Mouse (Mus musculus): ENCODE measurements around the gene 4933411K16Rik. TPM values are rescaled to one million over a fixed set of nuclear protein-coding genes. Genes with fewer than 3 reads are reported as not detected.

4933411K16Rik gene
- polyA plus RNA-seq, 1 experiment from 2014 or later: not detected

DNA sequence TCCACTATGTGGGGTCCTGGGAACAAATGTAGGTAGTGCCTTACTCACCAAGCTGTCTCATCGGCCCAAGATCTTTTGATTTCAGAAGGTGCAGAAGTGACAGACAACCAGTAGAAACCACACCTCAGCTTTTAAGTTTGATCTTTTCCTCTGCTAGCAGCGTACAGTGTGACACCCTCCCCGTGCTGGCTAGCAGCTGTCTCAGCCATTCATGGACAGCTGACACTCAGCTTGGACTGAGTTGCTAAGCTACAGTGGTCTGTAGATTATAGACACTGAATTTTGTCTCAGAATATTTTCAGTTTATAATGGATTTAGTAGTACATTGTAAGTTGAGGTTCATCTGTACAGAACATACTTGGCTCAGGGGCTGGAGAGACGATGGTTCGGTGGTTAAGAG lies 20.9 kb upstream of the 4933411K16Rik start:
- H3K27me3 ChIP-seq (ENCODE audit: control insufficient read depth, insufficient read depth, low read length): no peaks in the 10 kb centered on the region
- H3K9me3 ChIP-seq (ENCODE audit: control insufficient read depth, low read length): no peaks in the 10 kb centered on the region
- H3K9ac ChIP-seq (replicated peaks; ENCODE audit: low read length): no peak overlapping the region
- no peak for ATAC-seq (ENCODE audit: low FRiP score, low TSS enrichment)
- no peak overlapping the region for H3K27ac ChIP-seq (replicated peaks; ENCODE audit: low read depth, low read length)
- DNase-seq: no peak
- no peaks in the 10 kb centered on the region for H3K4me1 ChIP-seq (ENCODE audit: control insufficient read depth, insufficient read depth, low read length)
- H3K36me3 ChIP-seq (ENCODE audit: control insufficient read depth, insufficient read depth, low read length): no peaks in the 10 kb centered on the region
- no peak overlapping the region for H3K4me2 ChIP-seq (ENCODE audit: low read length)
- WGBS: 88% methylated on average over 5 of the region's 5 CpGs
- H3K4me3 ChIP-seq (replicated peaks; ENCODE audit: low read depth, low read length): no peak overlapping the region

DNA sequence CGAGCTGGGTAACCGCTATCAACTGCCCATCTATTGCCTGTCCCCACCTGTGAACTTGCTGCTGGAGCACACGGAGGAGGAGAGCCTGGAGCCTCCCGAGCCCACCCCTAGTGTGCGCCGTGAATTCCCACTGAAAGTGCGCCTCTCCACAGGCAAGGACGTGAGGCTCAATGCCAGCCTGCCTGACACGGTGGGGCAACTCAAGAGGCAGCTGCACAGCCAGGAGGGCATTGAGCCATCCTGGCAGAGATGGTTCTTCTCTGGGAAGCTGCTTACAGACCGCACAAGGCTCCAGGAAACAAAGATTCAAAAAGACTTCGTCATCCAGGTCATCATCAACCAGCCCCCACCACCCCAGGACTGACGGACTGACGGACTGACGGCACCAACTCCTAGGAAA lies 18.4 kb upstream of the 4933411K16Rik start:
- no peaks in the 10 kb centered on the region for H3K9me3 ChIP-seq (ENCODE audit: control insufficient read depth, low read length)
- no peak overlapping the region for H3K4me3 ChIP-seq (replicated peaks; ENCODE audit: low read depth, low read length)
- no peak overlapping the region for H3K27ac ChIP-seq (replicated peaks; ENCODE audit: low read depth, low read length)
- ATAC-seq (ENCODE audit: low FRiP score, low TSS enrichment): no peak
- H3K9ac ChIP-seq (replicated peaks; ENCODE audit: low read length): no peak overlapping the region
- H3K4me2 ChIP-seq (ENCODE audit: low read length): no peak overlapping the region
- 81% methylated on average over 14 of the region's 14 CpGs for WGBS
- DNase-seq: no peak
- H3K27me3 ChIP-seq (ENCODE audit: control insufficient read depth, insufficient read depth, low read length): no peaks in the 10 kb centered on the region
- no peaks in the 10 kb centered on the region for H3K4me1 ChIP-seq (ENCODE audit: control insufficient read depth, insufficient read depth, low read length)
- H3K36me3 ChIP-seq (ENCODE audit: control insufficient read depth, insufficient read depth, low read length): no peaks in the 10 kb centered on the region

DNA sequence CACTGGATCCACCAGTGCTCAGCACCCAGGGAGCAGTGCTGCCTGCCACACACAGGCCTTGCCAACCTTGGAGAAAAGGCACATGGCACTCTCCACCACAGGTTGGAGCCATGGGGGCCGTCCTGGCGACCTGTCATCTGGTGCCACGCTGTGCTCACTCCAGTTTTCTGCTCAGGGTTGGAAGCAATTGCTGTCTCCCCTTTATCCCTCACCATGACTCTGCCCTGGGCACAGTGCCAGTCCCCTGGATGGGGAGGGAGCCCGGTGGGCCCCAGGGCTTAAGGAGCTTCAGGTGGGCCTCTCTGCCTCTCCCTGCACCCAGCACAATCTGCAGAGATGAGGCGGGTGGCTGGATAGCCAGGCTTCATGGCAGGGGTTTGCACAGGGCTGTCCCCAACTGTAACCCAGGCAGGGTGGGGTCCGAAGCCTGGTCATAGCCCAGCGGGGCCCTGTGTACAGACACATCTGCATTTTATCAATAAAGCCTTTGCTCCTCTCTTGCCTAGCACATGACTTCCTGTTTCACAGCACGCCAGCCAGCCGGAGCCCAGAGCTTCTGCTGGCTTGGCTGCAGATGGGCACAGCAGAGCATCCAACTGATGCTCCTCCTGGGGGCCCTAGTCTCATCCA lies 17.8 kb upstream of the 4933411K16Rik start:
- Histone ChIP-seq H3K9me3 (ENCODE audit: control insufficient read depth, low read length) (no peaks in the 10 kb centered on the region), H3K4me2 (ENCODE audit: low read length) (no peak overlapping the region), H3K9ac (replicated peaks; ENCODE audit: low read length) (no peak overlapping the region), H3K27ac (replicated peaks; ENCODE audit: low read depth, low read length) (no peak overlapping the region), H3K36me3 (ENCODE audit: control insufficient read depth, insufficient read depth, low read length) (no peaks in the 10 kb centered on the region), H3K4me3 (replicated peaks; ENCODE audit: low read depth, low read length) (no peak overlapping the region), H3K27me3 (ENCODE audit: control insufficient read depth, insufficient read depth, low read length) (no peaks in the 10 kb centered on the region), H3K4me1 (ENCODE audit: control insufficient read depth, insufficient read depth, low read length) (no peaks in the 10 kb centered on the region)
- ATAC-seq (ENCODE audit: low FRiP score, low TSS enrichment) (no peak), DNase-seq (no peak)
- 84% methylated on average over 9 of the region's 9 CpGs for WGBS

DNA sequence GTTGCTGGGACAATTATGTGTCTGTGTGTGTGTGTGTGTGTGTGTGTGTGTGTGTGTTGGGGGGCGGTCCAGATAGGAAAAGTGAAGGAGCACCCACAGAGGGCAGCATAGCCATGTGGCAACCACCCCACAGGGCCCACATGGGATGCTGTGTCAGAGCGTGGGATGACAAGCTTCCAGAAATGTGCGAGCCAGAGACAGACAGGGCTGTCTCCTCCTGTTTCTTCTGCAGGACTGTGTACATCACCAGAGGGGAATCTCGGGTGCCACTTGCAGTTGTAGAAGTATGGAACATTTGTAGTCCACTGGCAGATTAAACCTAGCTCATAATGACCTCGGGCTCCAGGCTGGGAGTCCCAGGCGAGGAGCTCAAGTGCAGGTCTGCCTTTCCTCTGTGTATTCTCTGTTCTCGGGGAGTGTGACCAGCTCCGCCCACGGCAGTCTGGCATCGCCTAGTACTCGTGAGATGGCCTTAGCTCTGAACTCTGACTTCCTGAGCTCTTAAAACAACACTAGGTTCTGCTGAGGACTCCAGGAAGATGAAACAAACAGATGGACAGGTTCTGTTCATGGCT lies 17.1 kb upstream of the 4933411K16Rik start:
- no peaks in the 10 kb centered on the region for H3K27me3 ChIP-seq (ENCODE audit: control insufficient read depth, insufficient read depth, low read length)
- no peak overlapping the region for H3K4me3 ChIP-seq (replicated peaks; ENCODE audit: low read depth, low read length)
- H3K27ac ChIP-seq (replicated peaks; ENCODE audit: low read depth, low read length): no peak overlapping the region
- 57% methylated on average over 11 of the region's 11 CpGs for WGBS
- DNase-seq: no peak
- H3K36me3 ChIP-seq (ENCODE audit: control insufficient read depth, insufficient read depth, low read length): no peaks in the 10 kb centered on the region
- H3K4me1 ChIP-seq (ENCODE audit: control insufficient read depth, insufficient read depth, low read length): no peaks in the 10 kb centered on the region
- H3K4me2 ChIP-seq (ENCODE audit: low read length): no peak overlapping the region
- no peaks in the 10 kb centered on the region for H3K9me3 ChIP-seq (ENCODE audit: control insufficient read depth, low read length)
- H3K9ac ChIP-seq (replicated peaks; ENCODE audit: low read length): no peak overlapping the region
- 0 out of 2 replicates have a peak, but pooled peaks have one; percentile 6 for ATAC-seq (ENCODE audit: low FRiP score, low TSS enrichment)

DNA sequence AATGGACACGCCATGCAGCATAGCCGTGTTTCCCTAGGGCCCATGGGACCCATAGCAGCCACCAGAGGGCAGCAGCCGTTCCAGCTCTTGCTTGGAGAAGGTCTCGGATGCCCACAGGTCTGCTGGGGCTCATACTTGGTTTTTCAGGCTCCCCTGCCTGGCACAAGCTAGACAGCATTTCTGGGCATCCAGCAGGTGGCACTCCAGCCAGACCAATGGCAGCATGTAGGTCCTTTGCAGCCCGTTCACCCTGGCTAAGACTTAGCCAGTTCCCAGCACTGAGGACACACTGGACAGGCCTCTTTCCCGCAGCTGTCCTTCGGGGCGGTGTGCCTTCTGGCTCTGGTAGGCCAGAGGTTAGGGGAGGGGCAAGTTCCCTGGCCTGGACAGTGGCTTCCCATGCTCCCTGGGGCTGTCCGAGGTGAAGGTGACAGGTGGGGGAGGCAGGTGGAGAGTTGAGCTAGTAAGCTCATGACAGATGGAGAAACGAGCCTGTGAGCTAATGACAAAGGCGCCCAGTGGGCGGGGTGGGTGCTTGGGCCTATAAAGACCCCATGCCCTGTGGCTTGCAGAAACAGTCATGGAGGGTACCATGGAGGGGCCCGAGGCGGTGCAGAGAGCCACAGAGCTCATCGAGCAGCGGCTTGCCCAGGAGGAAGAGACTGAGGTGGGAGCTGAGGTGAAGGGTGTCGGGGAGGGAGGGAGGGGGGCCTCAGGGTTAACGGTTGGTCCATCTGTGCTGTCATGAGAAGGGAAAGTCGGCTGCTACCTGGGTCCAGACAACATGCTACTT lies 16.4 kb upstream of the 4933411K16Rik start, which contains the start of gene Ankrd2:
TSS of gene Ankrd2 (plus strand) at position 545 of the 793 bp plus-strand sequence.
- 65% methylated on average over 19 of the region's 19 CpGs for WGBS
- H3K4me3 ChIP-seq (replicated peaks; ENCODE audit: low read depth, low read length): no peak within 1 kb of the TSS
- no peaks in the 10 kb centered on the region for H3K36me3 ChIP-seq (ENCODE audit: control insufficient read depth, insufficient read depth, low read length)
- H3K9ac ChIP-seq (replicated peaks; ENCODE audit: low read length): no peak within 1 kb of the TSS
- ATAC-seq (ENCODE audit: low FRiP score, low TSS enrichment) (peak; percentile 60; the same call in 1 of the 2 replicates), DNase-seq (peak; percentile 88)
- H3K9me3 ChIP-seq (ENCODE audit: control insufficient read depth, low read length): no peaks in the 10 kb centered on the region
- H3K27ac ChIP-seq (replicated peaks; ENCODE audit: low read depth, low read length): no peak within 1 kb of the TSS
- H3K27me3 ChIP-seq (ENCODE audit: control insufficient read depth, insufficient read depth, low read length): no peaks in the 10 kb centered on the region
- no peaks in the 10 kb centered on the region for H3K4me1 ChIP-seq (ENCODE audit: control insufficient read depth, insufficient read depth, low read length)
- no peak within 1 kb of the TSS for H3K4me2 ChIP-seq (ENCODE audit: low read length)

DNA sequence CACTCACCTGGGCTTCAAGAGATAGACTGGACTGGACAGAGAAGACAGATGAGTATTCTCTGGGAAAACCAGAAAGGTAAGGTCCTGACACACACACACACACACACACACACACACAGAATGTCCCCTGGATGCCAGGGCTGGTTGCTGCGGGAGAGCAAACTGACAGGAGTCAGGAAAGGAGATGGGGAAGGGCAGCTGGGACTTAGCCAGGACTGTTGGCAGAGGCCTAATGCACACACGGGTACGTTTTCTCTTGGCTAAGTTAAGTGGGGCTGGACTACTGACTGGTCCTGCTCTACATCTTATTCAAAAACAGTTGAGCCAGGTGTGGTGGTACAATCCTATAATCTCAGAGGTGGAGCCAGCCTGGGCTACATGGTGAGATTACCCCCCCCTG lies 15.7 kb upstream of the 4933411K16Rik start:
- H3K27ac ChIP-seq (replicated peaks; ENCODE audit: low read depth, low read length): no peak overlapping the region
- H3K9me3 ChIP-seq (ENCODE audit: control insufficient read depth, low read length): no peaks in the 10 kb centered on the region
- H3K4me2 ChIP-seq (ENCODE audit: low read length): no peak overlapping the region
- ATAC-seq (ENCODE audit: low FRiP score, low TSS enrichment) (no peak), DNase-seq (no peak)
- H3K4me1 ChIP-seq (ENCODE audit: control insufficient read depth, insufficient read depth, low read length): no peaks in the 10 kb centered on the region
- no peak overlapping the region for H3K9ac ChIP-seq (replicated peaks; ENCODE audit: low read length)
- H3K4me3 ChIP-seq (replicated peaks; ENCODE audit: low read depth, low read length): no peak overlapping the region
- WGBS: 85% methylated on average over 3 of the region's 3 CpGs
- no peaks in the 10 kb centered on the region for H3K27me3 ChIP-seq (ENCODE audit: control insufficient read depth, insufficient read depth, low read length)
- no peaks in the 10 kb centered on the region for H3K36me3 ChIP-seq (ENCODE audit: control insufficient read depth, insufficient read depth, low read length)

DNA sequence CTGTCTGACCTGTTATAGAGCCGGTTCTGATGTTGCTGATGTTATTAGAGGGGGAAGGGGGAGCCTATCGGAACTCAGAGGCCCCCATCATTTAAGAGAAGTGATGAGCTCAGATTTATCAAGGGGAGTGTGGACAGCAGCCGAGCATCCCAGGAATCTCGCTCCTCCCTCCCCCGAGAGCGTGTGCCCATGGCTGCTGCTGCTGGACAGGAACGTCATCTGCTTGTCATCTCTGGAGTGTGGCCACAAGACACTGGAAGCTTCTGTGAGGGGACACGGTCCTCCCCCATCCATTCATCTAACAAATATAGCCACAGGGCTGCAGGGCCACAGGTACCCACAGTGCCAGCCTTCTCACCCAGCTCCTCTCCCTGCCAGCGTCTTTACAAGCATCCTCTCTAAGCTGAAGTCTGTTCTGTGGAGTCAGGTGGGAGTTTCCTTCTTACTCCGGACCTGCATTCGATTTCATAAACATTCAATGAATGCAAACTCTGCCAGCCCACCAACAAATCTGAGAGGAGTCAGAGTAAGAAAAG lies 14.8 kb upstream of the 4933411K16Rik start:
- Histone ChIP-seq H3K9me3 (ENCODE audit: control insufficient read depth, low read length) (no peaks in the 10 kb centered on the region), H3K4me3 (replicated peaks; ENCODE audit: low read depth, low read length) (no peak overlapping the region), H3K27ac (replicated peaks; ENCODE audit: low read depth, low read length) (no peak overlapping the region), H3K9ac (replicated peaks; ENCODE audit: low read length) (no peak overlapping the region), H3K4me1 (ENCODE audit: control insufficient read depth, insufficient read depth, low read length) (no peaks in the 10 kb centered on the region), H3K4me2 (ENCODE audit: low read length) (no peak overlapping the region), H3K27me3 (ENCODE audit: control insufficient read depth, insufficient read depth, low read length) (no peaks in the 10 kb centered on the region), H3K36me3 (ENCODE audit: control insufficient read depth, insufficient read depth, low read length) (no peaks in the 10 kb centered on the region)
- 81% methylated on average over 11 of the region's 11 CpGs for WGBS
- ATAC-seq (ENCODE audit: low FRiP score, low TSS enrichment): no peak
- DNase-seq: no peak

DNA sequence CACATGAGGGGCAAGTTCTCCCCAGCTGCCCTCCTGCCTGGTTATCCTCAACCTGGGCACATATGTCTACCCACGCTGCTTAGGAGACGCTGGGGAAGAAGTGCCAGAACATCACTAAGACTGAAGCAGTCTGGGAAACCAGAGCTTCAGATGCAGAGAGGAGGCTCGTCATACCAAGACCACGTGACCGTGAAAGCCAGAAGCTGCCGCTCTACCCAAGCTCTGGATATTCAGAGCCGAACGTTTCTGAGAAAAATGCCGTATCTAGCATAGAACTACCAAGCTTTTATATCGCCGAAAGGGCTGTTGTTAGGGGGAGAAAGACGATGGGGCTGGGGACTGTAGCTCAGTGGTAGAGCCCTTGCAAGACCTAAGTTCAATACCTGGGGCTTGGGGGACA lies 13.7 kb upstream of the 4933411K16Rik start:
- no peak overlapping the region for H3K9ac ChIP-seq (replicated peaks; ENCODE audit: low read length)
- H3K4me2 ChIP-seq (ENCODE audit: low read length): no peak overlapping the region
- 88% methylated on average over 12 of the region's 12 CpGs for WGBS
- H3K27me3 ChIP-seq (ENCODE audit: control insufficient read depth, insufficient read depth, low read length): no peaks in the 10 kb centered on the region
- H3K9me3 ChIP-seq (ENCODE audit: control insufficient read depth, low read length): no peaks in the 10 kb centered on the region
- no peaks in the 10 kb centered on the region for H3K4me1 ChIP-seq (ENCODE audit: control insufficient read depth, insufficient read depth, low read length)
- no peak for DNase-seq
- ATAC-seq (ENCODE audit: low FRiP score, low TSS enrichment): no peak
- H3K36me3 ChIP-seq (ENCODE audit: control insufficient read depth, insufficient read depth, low read length): no peaks in the 10 kb centered on the region
- no peak overlapping the region for H3K4me3 ChIP-seq (replicated peaks; ENCODE audit: low read depth, low read length)
- no peak overlapping the region for H3K27ac ChIP-seq (replicated peaks; ENCODE audit: low read depth, low read length)

Data from midbrain, embryonic 14.5 days (tissue).